Mouse (Mus musculus) mesoderm, embryonic 11.5 days (tissue): ENCODE measurements around the gene Ogfod1.

Experiments
- DNase-seq: peaks from one replicate; pipeline ENCODE4 v3.0.0-alpha.2; 2012; ENCODE audit warnings: low read depth, low spot score

The Ogfod1 gene

GRCm38 (mm10) chr8:94036944-94037524 lies at the start of gene Ogfod1, which contains the start of gene Nudt21:
Gene Ogfod1 (plus strand): TSS chr8:94037198.
Gene Nudt21 (minus strand): TSS chr8:94037031.
- DNase-seq, result peak; percentile 98

- no peak for DNase-seq
Observed at GRCm38 (mm10) chr8:93989739-93990138, 47.3 kb upstream of the Ogfod1 start.

DNA sequence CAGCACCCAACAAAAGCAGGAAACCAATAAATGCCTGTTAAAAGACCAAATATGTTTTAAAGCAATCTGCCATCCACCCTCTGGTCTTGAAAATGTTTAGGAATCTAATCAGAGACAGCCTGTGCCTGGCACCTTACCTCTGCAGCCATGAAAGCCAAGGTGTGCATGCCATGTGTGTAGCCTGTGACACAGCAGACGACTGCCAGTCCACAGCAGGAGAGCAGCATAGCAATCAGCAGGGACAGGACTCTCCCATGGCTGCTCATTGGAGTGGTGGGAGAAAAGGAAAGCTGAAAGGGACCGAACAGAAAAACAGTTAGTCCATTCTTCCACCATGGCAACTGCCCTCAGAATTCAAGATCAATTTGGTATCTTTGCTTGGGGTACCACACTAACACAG lies 38.0 kb upstream of the Ogfod1 start:
- no peak for DNase-seq

DNA sequence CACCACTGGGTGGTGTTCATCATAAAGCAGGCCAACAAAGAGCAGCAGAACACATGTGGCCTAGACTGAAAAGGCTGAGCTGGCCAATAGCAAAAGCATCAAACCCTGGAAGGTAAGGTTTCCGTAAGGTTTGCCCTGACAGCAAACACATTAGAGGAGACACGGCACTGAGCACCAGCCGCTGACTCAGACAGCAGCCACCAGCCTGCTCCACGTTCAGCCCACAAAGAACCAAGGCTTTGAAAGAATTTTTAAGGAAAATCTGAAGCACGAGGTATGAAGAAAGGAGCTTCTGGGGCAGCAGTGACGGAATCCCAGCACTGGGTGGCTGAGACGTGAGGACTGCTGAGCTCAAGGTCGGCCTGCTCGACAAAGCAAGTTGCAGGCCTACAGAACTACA lies 32.9 kb upstream of the Ogfod1 start:
- DNase-seq, result no peak

GRCm38 (mm10) chr8:94009243-94009845 lies 27.7 kb upstream of the Ogfod1 start:
- DNase-seq, result no peak

GRCm38 (mm10) chr8:94010101-94010705 lies 26.8 kb upstream of the Ogfod1 start:
- no peak for DNase-seq

GRCm38 (mm10) chr8:94011076-94012012 lies 25.7 kb upstream of the Ogfod1 start:
- DNase-seq, result no peak

DNA sequence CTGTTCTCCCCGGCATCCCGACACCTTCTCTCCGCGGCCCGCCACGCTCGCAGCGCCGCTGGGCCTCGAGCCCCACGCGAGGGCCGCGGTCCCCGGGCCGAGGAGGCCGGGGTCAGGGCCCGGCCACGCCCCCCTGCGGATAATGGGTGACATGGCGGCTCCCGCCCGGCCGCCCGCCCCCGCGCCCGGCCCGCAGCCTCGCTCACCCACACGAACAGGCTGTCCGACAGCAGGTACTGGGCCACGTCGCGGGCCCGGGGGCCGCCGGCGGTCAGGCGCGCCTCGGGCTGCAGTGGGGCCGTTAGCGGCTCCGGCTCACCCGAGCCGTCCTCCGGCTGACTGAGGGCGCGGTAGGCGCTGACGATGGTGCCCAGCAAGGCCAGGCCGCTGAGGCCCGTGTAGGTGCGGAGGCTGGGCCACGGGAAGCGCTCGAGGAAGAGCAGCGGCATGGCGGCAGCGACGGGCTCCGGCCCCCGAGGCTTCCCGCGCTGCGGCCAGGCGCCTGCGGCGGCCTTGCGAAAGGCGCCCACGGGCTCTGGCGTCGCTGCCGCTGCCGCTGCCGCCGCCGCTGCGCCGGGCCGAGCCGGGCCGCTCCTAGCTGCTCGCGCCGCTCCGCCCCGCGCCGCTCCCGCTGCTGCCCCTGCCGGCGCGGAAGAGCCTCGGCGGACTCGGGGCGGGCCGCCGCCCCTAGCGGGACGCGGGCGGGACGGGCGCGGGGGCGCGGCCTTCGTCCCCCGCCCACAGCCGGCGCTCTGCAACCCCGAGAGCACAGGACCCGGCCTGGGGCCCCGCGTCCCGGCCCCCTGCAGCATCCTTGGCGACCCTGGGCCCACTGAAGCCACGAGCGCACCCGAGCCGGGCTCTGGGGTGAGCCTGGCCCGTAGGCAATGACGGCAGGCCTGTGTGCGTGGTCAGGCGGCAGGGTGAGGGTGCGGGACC lies 24.7 kb upstream of the Ogfod1 start, which contains the start of gene Amfr:
Gene Amfr, minus strand, starts transcription at position 830 of the 939 bp plus-strand sequence.
- peak; percentile 76 for DNase-seq

DNA sequence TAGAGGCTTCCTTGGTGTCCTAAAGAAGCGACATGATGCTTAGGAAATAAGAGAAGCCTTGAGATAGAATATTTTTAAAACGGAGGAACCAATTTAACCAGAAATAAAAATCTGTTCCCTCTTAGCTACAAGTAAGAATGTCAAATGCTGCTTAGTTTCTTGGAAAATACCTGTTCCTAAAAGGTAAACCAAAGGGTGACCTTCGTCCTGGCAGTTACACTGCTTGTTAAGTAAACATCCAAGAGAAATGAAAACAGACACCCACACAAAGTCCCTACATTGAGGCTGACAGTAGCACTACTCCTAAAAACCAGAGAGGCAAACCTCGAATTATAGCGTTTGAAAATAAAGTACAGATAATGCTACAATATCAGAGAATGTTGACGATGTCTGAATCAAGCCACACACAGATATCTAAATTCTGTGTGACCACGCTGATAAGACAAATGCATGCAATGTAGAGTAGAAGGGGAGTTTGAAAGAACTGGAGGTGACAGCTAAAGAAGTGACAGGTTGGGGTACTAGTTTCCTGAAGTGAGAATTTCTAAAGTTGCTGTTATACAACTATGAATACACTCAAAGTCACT lies 23.9 kb upstream of the Ogfod1 start:
- no peak for DNase-seq

DNA sequence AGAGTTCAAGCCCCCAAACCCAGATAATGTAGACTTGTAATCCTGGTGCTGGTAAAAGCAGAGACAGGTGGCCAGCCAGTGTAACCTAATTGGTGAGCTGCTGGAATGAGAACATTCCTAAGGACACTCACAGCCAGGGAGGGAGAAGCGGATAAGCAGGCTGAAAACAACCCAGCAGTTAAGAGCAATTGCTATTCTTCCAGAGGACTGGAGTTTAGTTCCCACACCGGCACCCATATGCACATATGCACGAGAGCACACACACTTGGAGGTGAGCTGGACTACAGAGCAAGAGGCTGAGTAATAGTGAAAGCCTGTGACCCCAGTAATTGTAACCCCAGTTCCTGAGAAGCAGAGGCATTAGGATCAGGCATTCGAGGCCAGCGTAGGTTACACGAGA lies 13.1 kb upstream of the Ogfod1 start:
- DNase-seq, result no peak

DNA sequence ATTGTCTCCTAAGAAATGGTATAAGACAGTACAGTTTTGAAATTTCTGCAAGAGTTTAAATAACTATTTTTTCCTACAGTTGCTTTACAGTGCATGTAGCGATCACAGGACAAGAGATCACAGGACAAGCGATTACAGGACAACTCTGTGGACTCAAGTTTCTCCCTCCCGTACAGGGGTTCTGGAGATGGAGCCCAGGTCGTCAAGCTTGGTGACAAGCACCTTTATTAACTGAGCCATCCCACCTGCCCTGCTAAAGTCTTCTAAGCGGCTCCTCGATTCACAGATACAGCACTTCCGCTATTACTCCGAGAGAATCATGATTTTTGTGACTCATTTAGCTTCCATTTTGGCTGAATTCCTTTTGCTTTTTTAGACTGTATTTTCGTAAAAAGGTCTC lies 7.3 kb upstream of the Ogfod1 start:
- no peak for DNase-seq

DNA sequence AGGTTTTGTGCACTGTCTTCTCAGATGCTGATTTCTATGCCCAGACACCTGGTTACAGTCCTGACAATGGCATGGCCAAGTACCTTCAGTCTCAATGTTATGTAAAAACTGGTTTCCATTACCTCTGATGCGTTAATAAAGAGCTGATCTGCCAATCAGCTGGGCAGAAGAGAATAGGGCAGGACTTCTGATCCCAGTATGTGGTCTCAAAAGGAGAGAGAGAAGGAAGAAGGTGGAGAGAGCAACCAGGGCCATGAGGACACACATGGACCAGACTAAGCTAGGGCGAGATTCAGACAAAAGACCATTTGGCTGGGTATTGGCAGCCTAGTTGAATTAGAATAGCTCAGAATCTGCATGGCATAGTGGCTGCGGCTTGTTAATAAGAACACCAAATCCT lies 3.4 kb upstream of the Ogfod1 start:
- no peak for DNase-seq

GRCm38 (mm10) chr8:94035200-94035599 lies 1.8 kb upstream of the Ogfod1 start:
- DNase-seq, result no peak

- DNase-seq, result peak; percentile 81
Observed at GRCm38 (mm10) chr8:94036541-94036940, 457 bp upstream of the Ogfod1 start.

DNA sequence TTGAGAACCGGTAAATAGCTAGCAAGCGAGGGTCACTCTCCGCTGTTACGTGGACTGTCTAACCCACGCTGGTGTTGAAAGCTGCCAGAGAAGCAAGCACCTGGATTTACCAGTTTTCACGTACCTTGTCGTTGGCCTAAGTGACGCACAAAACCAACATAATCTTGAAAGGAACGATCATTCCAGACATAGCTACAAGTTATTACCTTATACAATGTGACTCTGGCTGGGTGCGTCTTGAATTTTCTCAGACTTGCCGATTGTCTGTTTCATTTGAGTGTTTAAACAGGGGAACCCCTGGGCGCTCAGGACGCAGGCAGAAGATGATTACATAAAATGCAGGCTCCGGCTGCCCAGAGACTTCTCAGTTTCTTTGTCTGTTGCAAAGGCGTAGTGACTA lies 808 bp downstream of the Ogfod1 start:
- DNase-seq, result no peak

DNA sequence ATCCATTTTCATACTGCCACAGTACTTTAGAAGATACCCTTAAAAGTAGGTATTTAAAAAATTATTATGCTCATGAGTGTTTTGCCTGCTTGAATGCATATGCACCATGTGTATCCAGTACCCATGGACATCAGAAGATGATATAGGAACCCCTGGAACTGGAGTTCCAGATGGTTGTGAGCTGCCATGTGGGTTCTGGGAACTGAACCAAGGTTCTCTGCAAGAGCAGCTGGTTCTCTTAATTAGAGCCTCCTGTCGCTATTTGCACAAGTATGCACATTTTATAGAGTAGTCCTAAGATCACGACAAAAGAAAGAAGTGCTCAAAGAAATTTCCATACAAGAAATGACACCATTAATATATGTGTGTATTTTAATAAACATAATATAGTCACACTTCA lies 10.8 kb downstream of the Ogfod1 start:
- DNase-seq, result no peak

DNA sequence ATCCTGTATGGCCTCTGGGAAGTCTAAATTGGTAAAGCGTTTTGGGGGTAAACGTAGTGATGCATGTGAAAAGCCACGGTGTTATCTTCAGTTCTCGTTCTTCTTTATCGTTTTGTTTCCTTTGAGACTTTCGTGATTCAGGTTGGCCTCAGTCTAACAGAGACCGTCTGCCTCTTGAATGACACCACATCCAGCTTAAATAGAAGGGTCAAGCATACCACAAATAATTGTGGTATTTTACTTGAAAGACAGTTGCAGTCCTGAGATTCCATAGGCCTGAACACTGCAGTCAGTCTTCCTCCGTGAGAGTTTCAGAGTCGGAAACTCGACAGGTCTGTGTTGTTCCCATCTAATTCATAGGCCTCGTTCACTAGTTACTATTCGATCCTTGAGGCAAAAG lies 15.7 kb downstream of the Ogfod1 start:
- no peak for DNase-seq

DNA sequence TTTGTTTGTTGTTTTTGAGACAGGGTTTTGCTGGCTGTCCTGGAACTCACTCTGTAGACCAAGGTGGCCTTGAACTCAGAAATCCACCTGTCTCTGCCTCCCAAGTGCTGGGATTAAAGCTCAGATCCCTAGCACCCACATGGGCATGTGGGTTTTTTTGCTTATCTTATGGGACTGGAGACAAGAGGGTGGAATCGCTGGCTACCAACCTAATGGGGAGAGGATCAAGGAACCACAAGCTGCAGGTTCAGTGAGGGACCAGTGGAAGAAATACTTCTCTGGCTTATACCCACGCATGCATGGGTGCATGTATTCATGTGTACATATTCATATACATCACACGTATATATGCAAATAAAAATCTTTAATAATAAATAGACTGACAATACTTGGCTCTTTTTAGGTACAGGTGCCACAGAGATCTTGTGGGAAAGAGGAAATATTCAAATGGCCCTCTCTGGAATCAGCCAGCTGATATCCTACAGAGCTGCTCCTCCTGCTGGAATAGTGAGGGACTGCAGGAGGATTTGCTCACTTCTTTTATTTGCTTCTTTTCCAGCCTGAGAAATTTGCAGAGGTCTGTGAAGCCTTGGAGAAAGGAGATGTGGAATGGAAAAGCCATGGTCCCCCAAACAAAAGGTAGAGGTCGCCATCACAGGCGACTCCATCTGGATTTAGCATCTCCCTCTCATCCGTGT lies 20.3 kb downstream of the Ogfod1 start:
- peak; percentile 48 for DNase-seq

DNA sequence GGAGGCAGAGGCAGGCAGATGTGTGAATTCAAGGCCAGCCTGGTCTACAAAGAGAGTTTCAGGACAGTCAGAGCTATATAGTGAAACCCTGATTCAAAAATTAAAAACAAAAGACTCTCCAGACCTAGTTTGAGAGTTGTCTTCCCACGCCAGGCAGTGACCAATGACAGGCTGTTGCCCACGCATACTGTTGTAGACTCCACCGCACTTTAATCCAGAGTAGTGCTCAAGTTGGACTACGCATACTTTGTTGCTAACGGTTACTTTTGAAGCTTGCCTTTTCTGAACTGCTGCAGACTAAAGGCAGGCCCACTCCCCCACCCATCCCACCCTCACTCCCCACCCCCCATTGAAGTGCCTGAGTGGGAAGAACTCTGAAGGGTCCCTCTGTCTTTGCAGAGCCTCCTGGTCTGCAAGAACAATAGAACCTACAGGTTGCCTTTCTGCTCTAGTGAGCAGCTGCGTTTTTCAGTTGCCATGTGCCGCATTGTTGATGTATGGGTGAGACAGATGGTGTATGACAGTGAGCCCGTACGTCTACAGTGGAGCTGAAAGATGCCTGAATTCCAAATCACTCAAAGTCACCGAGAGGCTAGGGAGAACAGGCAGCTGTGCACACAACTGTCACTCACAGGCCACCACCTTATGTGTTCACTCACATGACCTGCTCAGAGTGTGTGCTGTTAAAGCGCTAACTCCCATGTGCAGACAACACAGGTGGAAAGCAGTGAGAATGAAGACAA lies 29.3 kb downstream of the Ogfod1 start:
- DNase-seq, result peak; percentile 65
